ENCODE assay signal across 30 mouse cellular contexts in genomic region chr10:77603021-77603420, GRCm38 (mm10). TPM values are rescaled to one million over a fixed set of nuclear protein-coding genes. Genes with fewer than 3 reads are reported as not detected.
"Had no signal": no experiment of that assay in that cellular context is flagged by ENCODE, and none has a peak within 500 bp of the region (broad histone marks: within the 10 kb centered on the region; RNA-seq: fewer than 3 reads in every experiment).

No protein-coding gene starts in this region.

- DNase-seq: gastrocnemius, postnatal 14 days; gastrocnemius, postnatal 36 days; heart, adult 18-20 months; heart, postnatal 10 days; heart, postnatal 4 days; kidney, adult 11 months; kidney, adult 2 months; kidney, adult 9 months; kidney, postnatal 14 days; kidney, postnatal 36 days had no signal

- ATAC-seq: hindbrain, postnatal 0 days; intestine, embryonic 16.5 days; liver, embryonic 12.5 days had no signal

- H3K4me3 ChIP-seq: heart, embryonic 10.5 days; heart, embryonic 12.5 days; hindbrain, embryonic 10.5 days; hindbrain, embryonic 13.5 days; hindbrain, embryonic 15.5 days; kidney, embryonic 15.5 days; layer of hippocampus, adult 2 months; left cerebral cortex, adult 2 months; limb, embryonic 13.5 days; limb, embryonic 15.5 days; liver, embryonic 12.5 days had no signal

- H3K4me2 ChIP-seq: heart, embryonic 12.5 days; hindbrain, embryonic 13.5 days; hindbrain, embryonic 15.5 days; kidney, embryonic 15.5 days; limb, embryonic 13.5 days; limb, embryonic 15.5 days; liver, embryonic 12.5 days had no signal

- H3K27me3 ChIP-seq: heart, embryonic 12.5 days; hindbrain, embryonic 13.5 days; hindbrain, embryonic 15.5 days; kidney, embryonic 15.5 days; limb, embryonic 13.5 days; limb, embryonic 15.5 days; liver, embryonic 12.5 days had no signal

- H3K9me3 ChIP-seq: heart, embryonic 10.5 days; hindbrain, embryonic 15.5 days; kidney, embryonic 15.5 days; limb, embryonic 13.5 days; limb, embryonic 15.5 days had no signal

- H3K27ac ChIP-seq: heart, embryonic 10.5 days; hindbrain, embryonic 10.5 days; hindbrain, embryonic 13.5 days; hindbrain, embryonic 15.5 days; hindbrain, postnatal 0 days; kidney, embryonic 15.5 days; kidney, postnatal 0 days; layer of hippocampus, adult 2 months; left cerebral cortex, adult 2 months; limb, embryonic 13.5 days; limb, embryonic 15.5 days; liver, embryonic 12.5 days; liver, embryonic 14.5 days had no signal

- H3K9ac ChIP-seq: heart, embryonic 12.5 days; hindbrain, embryonic 13.5 days; hindbrain, embryonic 15.5 days; kidney, embryonic 15.5 days; limb, embryonic 13.5 days; limb, embryonic 15.5 days; liver, embryonic 12.5 days; liver, embryonic 14.5 days had no signal

RNA-seq across cellular contexts. Expression of gene Gm49325, which starts 3.0 kb away (rescaled TPM):
- total RNA-seq: hindbrain, postnatal 0 days; liver, adult 2 months had no signal
- polyA plus RNA-seq: gonadal fat pad, adult 2 months; heart, embryonic 12.5 days; heart, embryonic 14.5 days; intestine, embryonic 16.5 days; kidney, adult 2 months; limb, embryonic 11.5 days; liver, adult 2 months; liver, embryonic 16.5 days had no signal
